Mouse (Mus musculus): ENCODE measurements around the gene Prelp. TPM values are rescaled to one million over a fixed set of nuclear protein-coding genes. Genes with fewer than 3 reads are reported as not detected.

Gene Prelp
- total and polyA plus RNA-seq, 2 experiments from 2014 or later = 2.4 to 5.0 TPM

DNA sequence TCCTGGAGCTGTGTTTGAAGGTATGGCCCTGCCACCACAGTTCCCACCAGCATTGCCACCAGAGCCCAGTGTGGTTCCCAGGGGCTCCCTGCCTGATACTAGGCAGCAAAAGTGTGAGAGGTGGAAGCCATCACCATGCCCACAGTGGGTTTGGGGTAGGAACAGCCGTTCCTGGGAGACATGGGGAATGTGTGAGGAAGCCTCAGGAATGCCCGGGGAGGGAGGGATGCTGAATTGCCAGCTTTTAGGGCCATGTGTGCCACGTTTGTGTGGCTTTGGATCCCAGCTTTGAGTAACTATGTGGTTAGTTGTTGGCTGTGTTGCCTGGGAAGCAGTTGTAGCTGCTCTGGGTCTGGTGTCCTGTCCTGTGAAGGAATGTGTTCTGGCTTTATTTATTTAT lies 20.7 kb upstream of the Prelp start:
- no peaks in the 10 kb centered on the region for H3K36me3 ChIP-seq (ENCODE audit: insufficient read depth)
- H3K4me3 ChIP-seq (ENCODE audit: low read depth, low read length) = no peak overlapping the region
- no peak overlapping the region for H3K4me2 ChIP-seq (ENCODE audit: low read depth)
- TF ChIP-seq CTCF (IDR thresholded peaks at IDR 0.05; ENCODE audit: low read depth) = no peak
- H3K9me3 ChIP-seq (ENCODE audit: low read length) = no peaks in the 10 kb centered on the region
- ATAC-seq (no peak), DNase-seq (no peak)
- no peaks in the 10 kb centered on the region for H3K4me1 ChIP-seq (ENCODE audit: insufficient read depth)
- H3K27ac ChIP-seq (ENCODE audit: low read depth, low read length) = no peak overlapping the region
- 74% methylated on average over 3 of the region's 3 CpGs for WGBS
- H3K27me3 ChIP-seq (ENCODE audit: insufficient read depth, low read length) = no peaks in the 10 kb centered on the region
- no peak overlapping the region for H3K9ac ChIP-seq

- Histone ChIP-seq H3K36me3 (ENCODE audit: insufficient read depth) (no peaks in the 10 kb centered on the region), H3K27ac (ENCODE audit: low read depth, low read length) (no peak overlapping the region), H3K9me3 (ENCODE audit: low read length) (no peaks in the 10 kb centered on the region), H3K4me2 (ENCODE audit: low read depth) (no peak overlapping the region), H3K27me3 (ENCODE audit: insufficient read depth, low read length) (no peaks in the 10 kb centered on the region), H3K4me1 (ENCODE audit: insufficient read depth) (no peaks in the 10 kb centered on the region), H3K9ac (no peak overlapping the region), H3K4me3 (ENCODE audit: low read depth, low read length) (no peak overlapping the region)
- no peak for ATAC-seq
- 79% methylated on average over 11 of the region's 11 CpGs for WGBS
- TF ChIP-seq CTCF (IDR thresholded peaks at IDR 0.05; ENCODE audit: low read depth) = no peak
- no peak for DNase-seq
Observed at GRCm38 (mm10) chr1:133941158-133941860, 20.1 kb upstream of the Prelp start.

- H3K4me2 ChIP-seq (ENCODE audit: low read depth) = no peak overlapping the region
- WGBS = 82% methylated on average over 3 of the region's 3 CpGs
- H3K9me3 ChIP-seq (ENCODE audit: low read length) = no peaks in the 10 kb centered on the region
- ATAC-seq (no peak), DNase-seq (no peak)
- H3K4me1 ChIP-seq (ENCODE audit: insufficient read depth) = no peaks in the 10 kb centered on the region
- H3K36me3 ChIP-seq (ENCODE audit: insufficient read depth) = no peaks in the 10 kb centered on the region
- no peak for TF ChIP-seq CTCF (IDR thresholded peaks at IDR 0.05; ENCODE audit: low read depth)
- H3K4me3 ChIP-seq (ENCODE audit: low read depth, low read length) = no peak overlapping the region
- H3K27me3 ChIP-seq (ENCODE audit: insufficient read depth, low read length) = no peaks in the 10 kb centered on the region
- no peak overlapping the region for H3K27ac ChIP-seq (ENCODE audit: low read depth, low read length)
- H3K9ac ChIP-seq = no peak overlapping the region
Observed at GRCm38 (mm10) chr1:133940481-133941092, 19.4 kb upstream of the Prelp start.

DNA sequence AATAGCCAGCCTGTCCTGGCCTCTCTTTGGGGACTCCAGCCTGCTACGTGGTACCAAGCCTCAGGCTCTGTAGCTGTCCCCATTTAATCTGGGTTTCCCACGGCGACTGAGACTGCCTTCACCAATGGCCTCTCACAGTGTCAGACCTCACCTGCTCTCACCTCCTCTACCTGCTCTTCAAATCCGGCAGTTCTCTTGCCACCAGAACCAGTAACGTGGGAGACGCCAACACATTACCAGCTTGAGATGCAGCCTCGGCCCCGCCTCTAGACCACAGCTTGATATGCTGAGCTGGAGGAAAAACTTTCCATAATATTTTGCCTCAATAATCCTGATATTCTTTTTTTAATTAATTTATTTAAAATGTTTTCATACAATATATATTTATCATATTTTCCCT lies 18.5 kb upstream of the Prelp start:
- DNase-seq = no peak
- Histone ChIP-seq H3K27me3 (ENCODE audit: insufficient read depth, low read length) (no peaks in the 10 kb centered on the region), H3K36me3 (ENCODE audit: insufficient read depth) (no peaks in the 10 kb centered on the region), H3K9ac (no peak overlapping the region), H3K4me1 (ENCODE audit: insufficient read depth) (no peaks in the 10 kb centered on the region), H3K4me3 (ENCODE audit: low read depth, low read length) (no peak overlapping the region), H3K27ac (ENCODE audit: low read depth, low read length) (no peak overlapping the region), H3K9me3 (ENCODE audit: low read length) (no peaks in the 10 kb centered on the region), H3K4me2 (ENCODE audit: low read depth) (no peak overlapping the region)
- TF ChIP-seq CTCF (IDR thresholded peaks at IDR 0.05; ENCODE audit: low read depth) = no peak
- 86% methylated on average over 8 of the region's 8 CpGs for WGBS
- ATAC-seq = no peak

DNA sequence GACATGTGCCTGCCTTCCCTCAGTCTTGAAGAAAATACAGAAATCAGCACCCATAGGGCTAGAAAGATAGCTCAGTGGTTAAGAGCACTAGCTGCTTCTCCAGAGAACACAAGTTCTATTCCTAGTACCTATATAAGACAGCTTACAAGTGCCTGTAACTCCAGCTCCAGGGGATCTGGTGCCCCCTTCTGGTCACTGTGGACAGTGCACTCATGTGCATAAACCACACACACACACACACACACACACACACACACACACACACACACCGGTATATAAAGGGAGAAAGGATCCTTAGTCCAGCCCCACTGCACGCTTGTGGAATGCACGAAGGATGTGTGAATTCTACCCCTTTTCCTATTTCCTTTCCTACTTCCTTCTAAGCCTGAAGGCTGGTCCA lies 15.0 kb upstream of the Prelp start:
- Histone ChIP-seq H3K36me3 (ENCODE audit: insufficient read depth) (no peaks in the 10 kb centered on the region), H3K4me1 (ENCODE audit: insufficient read depth) (no peaks in the 10 kb centered on the region), H3K9me3 (ENCODE audit: low read length) (no peaks in the 10 kb centered on the region), H3K9ac (no peak overlapping the region), H3K4me3 (ENCODE audit: low read depth, low read length) (no peak overlapping the region), H3K4me2 (ENCODE audit: low read depth) (no peak overlapping the region), H3K27me3 (ENCODE audit: insufficient read depth, low read length) (no peaks in the 10 kb centered on the region), H3K27ac (ENCODE audit: low read depth, low read length) (no peak overlapping the region)
- WGBS = 98% methylated on average over 3 of the region's 3 CpGs
- no peak for ATAC-seq
- DNase-seq = no peak
- no peak for TF ChIP-seq CTCF (IDR thresholded peaks at IDR 0.05; ENCODE audit: low read depth)

GRCm38 (mm10) chr1:133934354-133934963 lies 13.2 kb upstream of the Prelp start:
- H3K4me2 ChIP-seq (ENCODE audit: low read depth) = no peak overlapping the region
- H3K27ac ChIP-seq (ENCODE audit: low read depth, low read length) = no peak overlapping the region
- no peaks in the 10 kb centered on the region for H3K36me3 ChIP-seq (ENCODE audit: insufficient read depth)
- no peaks in the 10 kb centered on the region for H3K4me1 ChIP-seq (ENCODE audit: insufficient read depth)
- ATAC-seq (no peak), DNase-seq (no peak)
- no peaks in the 10 kb centered on the region for H3K9me3 ChIP-seq (ENCODE audit: low read length)
- 81% methylated on average over 10 of the region's 10 CpGs for WGBS
- H3K9ac ChIP-seq = no peak overlapping the region
- no peaks in the 10 kb centered on the region for H3K27me3 ChIP-seq (ENCODE audit: insufficient read depth, low read length)
- no peak for TF ChIP-seq CTCF (IDR thresholded peaks at IDR 0.05; ENCODE audit: low read depth)
- no peak overlapping the region for H3K4me3 ChIP-seq (ENCODE audit: low read depth, low read length)

Measured in forebrain, postnatal 0 days (tissue).